Mouse (Mus musculus) liver, embryonic 14.5 days (tissue): Measurements from ENCODE around the gene Rtraf.

Experiments used
- CTCF ChIP-seq: IDR thresholded peaks from 2 replicates; pipeline ENCODE4 v1.5.1; 2016; ENCODE audit warnings: antibody characterized with exemption, low read depth, control low read depth
- EP300 ChIP-seq: IDR thresholded peaks from 2 replicates; pipeline ENCODE4 v1.6.1; 2016; ENCODE audit warnings: antibody characterized with exemption, low read depth

DNA sequence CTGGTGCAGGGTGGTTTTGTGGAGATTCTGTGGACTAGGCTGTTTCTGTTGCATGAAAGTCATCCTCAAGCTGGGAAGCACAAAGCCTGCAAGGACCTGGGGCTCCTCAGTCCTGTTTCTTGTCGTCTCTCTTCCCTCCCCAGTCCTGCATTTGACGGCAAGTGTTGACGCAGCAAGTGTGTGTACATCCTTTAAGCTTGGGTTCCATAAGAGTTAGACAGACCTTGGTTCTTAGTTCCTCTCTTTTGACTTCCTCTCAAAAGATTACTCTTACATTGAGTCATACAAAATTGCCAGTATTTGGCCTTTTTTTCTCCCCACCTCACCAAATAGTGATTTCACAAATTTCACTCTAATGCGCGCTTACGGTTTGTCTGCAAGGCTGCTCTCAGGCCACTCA lies 46.3 kb downstream of the Rtraf start:
- TF ChIP-seq CTCF (no peak), EP300 (no peak)
